ENCODE assay signal across 15 mouse cellular contexts in genomic region chr4:10189896-10190295, GRCm38 (mm10).
DNase-seq lines count a peak whose midpoint lies in the region; ATAC-seq and TF ChIP-seq lines count a peak whose summit lies in the region.
"Had no signal": no experiment of that assay in that cellular context is flagged by ENCODE, and none has a peak within 500 bp of the region (broad histone marks: within the 10 kb centered on the region; RNA-seq: fewer than 3 reads in every experiment).

No protein-coding gene starts in this region.

- no peaks in the 10 kb centered on the region for H3K36me3 ChIP-seq in heart, embryonic 11.5 days (ENCODE audit: control insufficient read depth, insufficient read depth, low read length)
- H3K36me3 ChIP-seq in lung, postnatal 0 days (ENCODE audit: insufficient read depth, low read length): no peaks in the 10 kb centered on the region
- H3K36me3 ChIP-seq: hindbrain, embryonic 12.5 days had no signal

- in situ Hi-C loops in Patski (cut with MboI; ENCODE audit: low pct_unique_long_range_greater_than_20kb): no loop called here

- no peak for TF ChIP-seq CTCF in lung, postnatal 0 days (IDR thresholded peaks at IDR 0.05)
- TF ChIP-seq CTCF in Patski (IDR thresholded peaks at IDR 0.05): no peak

- ATAC-seq in heart, embryonic 11.5 days (replicated peaks; ENCODE audit: insufficient number of reproducible peaks, low FRiP score, low TSS enrichment): no peak
- peak; percentile 37; the same call in 1 of the 2 replicates for ATAC-seq in lung, postnatal 0 days
- ATAC-seq in Patski: peak; percentile 47
- ATAC-seq: forebrain, embryonic 13.5 days had no signal

- H3K4me1 ChIP-seq in heart, embryonic 11.5 days (ENCODE audit: control insufficient read depth, insufficient read depth, low read length): no peaks in the 10 kb centered on the region
- no peaks in the 10 kb centered on the region for H3K4me1 ChIP-seq in lung, postnatal 0 days (ENCODE audit: insufficient read depth, low read depth, low read length)
- H3K4me1 ChIP-seq: forebrain, embryonic 13.5 days; hindbrain, embryonic 12.5 days had no signal

- no peak overlapping the region for H3K27ac ChIP-seq in heart, embryonic 11.5 days (ENCODE audit: low read depth, low read length)
- H3K27ac ChIP-seq in lung, postnatal 0 days (ENCODE audit: low read length): no peak overlapping the region
- H3K27ac ChIP-seq: forebrain, embryonic 13.5 days; hindbrain, embryonic 12.5 days had no signal

- no peak overlapping the region for H3K4me2 ChIP-seq in heart, embryonic 11.5 days
- H3K4me2 ChIP-seq in lung, postnatal 0 days (replicated peaks; ENCODE audit: low read depth, low read length): no peak overlapping the region
- H3K4me2 ChIP-seq: forebrain, embryonic 13.5 days; hindbrain, embryonic 12.5 days; midbrain, embryonic 11.5 days had no signal

- CTCF ChIA-PET in Patski (lab: Charles Lee): interaction anchor here (1.2 kb wide), 1 partner anchor 20 kb away, joined by 3 read pairs; no protein-coding TSS in a partner anchor

- POLR2A ChIA-PET in Patski (lab: Charles Lee): no interaction called here

- WGBS in heart, embryonic 11.5 days (ENCODE audit: insufficient replicate concordance): 74% methylated on average over 3 of the region's 3 CpGs
- 43% methylated on average over 3 of the region's 3 CpGs for whole genome bisulfite sequencing in lung, postnatal 0 days

- no peak overlapping the region for H3K4me3 ChIP-seq in heart, embryonic 11.5 days (ENCODE audit: low read depth, low read length)
- H3K4me3 ChIP-seq in lung, postnatal 0 days (ENCODE audit: low read depth, low read length): no peak overlapping the region
- H3K4me3 ChIP-seq: forebrain, embryonic 13.5 days; hindbrain, embryonic 12.5 days; myocyte had no signal

- peak; percentile 89 for DNase-seq in heart, adult 11 months
- peak; percentile 53 for DNase-seq in kidney, postnatal 10 days
- DNase-seq in kidney, adult 9 months: no peak
- DNase-seq in lung, postnatal 0 days (ENCODE audit: low spot score): peak; percentile 35
- no peak for DNase-seq in lung, postnatal 25 days (ENCODE audit: low spot score)
- DNase-seq in Patski (ENCODE audit: low read depth, low spot score): no peak
- no peak for DNase-seq in layer of hippocampus, postnatal 36 days
- DNase-seq: cerebellum, adult 8-10 months; right cerebral cortex, postnatal 25 days; thymus, postnatal 4 days had no signal

- no peaks in the 10 kb centered on the region for H3K9me3 ChIP-seq in heart, embryonic 11.5 days (replicated peaks; ENCODE audit: control insufficient read depth, low read length)
- no peaks in the 10 kb centered on the region for H3K9me3 ChIP-seq in lung, postnatal 0 days (ENCODE audit: low read length)
- H3K9me3 ChIP-seq: forebrain, embryonic 13.5 days; hindbrain, embryonic 12.5 days had no signal

- no peaks in the 10 kb centered on the region for H3K27me3 ChIP-seq in heart, embryonic 11.5 days (ENCODE audit: control insufficient read depth, insufficient read depth, low read length)
- H3K27me3 ChIP-seq in lung, postnatal 0 days (replicated peaks; ENCODE audit: insufficient read depth, low read length): no peaks in the 10 kb centered on the region
- no peaks in the 10 kb centered on the region for H3K27me3 ChIP-seq in Patski
- H3K27me3 ChIP-seq: forebrain, embryonic 13.5 days; hindbrain, embryonic 12.5 days had no signal

- no peak for TF ChIP-seq EP300 in lung, postnatal 0 days (IDR thresholded peaks at IDR 0.05)

- no peak overlapping the region for H3K9ac ChIP-seq in heart, embryonic 11.5 days (ENCODE audit: low read depth, low read length)
- H3K9ac ChIP-seq in lung, postnatal 0 days (replicated peaks; ENCODE audit: low read depth): no peak overlapping the region
- H3K9ac ChIP-seq: forebrain, embryonic 13.5 days; hindbrain, embryonic 12.5 days had no signal

Comparison
In these comparisons a context has a peak if more than half of its experiments do, and no peak if none do; other contexts are left out.
1. DNase-seq: peak in heart, adult 11 months (single experiment), kidney, postnatal 10 days (single experiment) and lung, postnatal 0 days (single experiment); none in kidney, adult 9 months (single experiment), lung, postnatal 25 days (single experiment), Patski (single experiment) and layer of hippocampus, postnatal 36 days (0 of 2).